Mouse (Mus musculus) frontal cortex, adult (tissue): ENCODE results near the gene Tinagl1.

ENCODE experiments used
- ATAC-seq: cut with Nextera tagmentation; 2 replicates; pipeline ENCODE4 v1.9.2; 2017; ENCODE audit warnings: mild to moderate bottlenecking, moderate library complexity, mixed read lengths; ENCODE audit not compliant: low TSS enrichment

The Tinagl1 gene

GRCm38 (mm10) chr4:130177536-130177935 is 2.6 kb upstream of the Tinagl1 start:
- no peak for ATAC-seq

- ATAC-seq, result no peak
These were observed 2.2 kb upstream of the Tinagl1 start for GRCm38 (mm10) chr4:130177087-130177486.

GRCm38 (mm10) chr4:130176156-130176720 is 1.3 kb upstream of the Tinagl1 start:
- ATAC-seq, result no peak

GRCm38 (mm10) chr4:130174335-130175031 is 439 bp downstream of the Tinagl1 start:
- ATAC-seq, result no peak

GRCm38 (mm10) chr4:130173911-130174311 is 1.0 kb downstream of the Tinagl1 start:
- ATAC-seq, result no peak

- ATAC-seq, result no peak
These were observed 1.7 kb downstream of the Tinagl1 start for GRCm38 (mm10) chr4:130173060-130173822.

GRCm38 (mm10) chr4:130171951-130172765 is 2.8 kb downstream of the Tinagl1 start:
- no peak for ATAC-seq

GRCm38 (mm10) chr4:130170362-130170761 is 4.6 kb downstream of the Tinagl1 start:
- no peak for ATAC-seq

GRCm38 (mm10) chr4:130169411-130169971 is 5.4 kb downstream of the Tinagl1 start:
- ATAC-seq, result no peak

- ATAC-seq, result peak; percentile 41; the same call in 1 of the 2 replicates
These were observed 6.4 kb downstream of the Tinagl1 start for GRCm38 (mm10) chr4:130168280-130169183.

- no peak for ATAC-seq
These were observed 7.1 kb downstream of the Tinagl1 start for GRCm38 (mm10) chr4:130167814-130168213.

- no peak for ATAC-seq
These were observed 7.6 kb downstream of the Tinagl1 start for GRCm38 (mm10) chr4:130167321-130167720.

- ATAC-seq, result no peak
These were observed 8.3 kb downstream of the Tinagl1 start for GRCm38 (mm10) chr4:130166592-130166991.

GRCm38 (mm10) chr4:130166061-130166460 is 8.9 kb downstream of the Tinagl1 start:
- no peak for ATAC-seq

GRCm38 (mm10) chr4:130164121-130164520 is 10.8 kb downstream of the Tinagl1 start:
- no peak for ATAC-seq

GRCm38 (mm10) chr4:130163391-130163861 is 11.5 kb downstream of the Tinagl1 start:
- ATAC-seq, result no peak

GRCm38 (mm10) chr4:130161349-130161748 is 13.6 kb downstream of the Tinagl1 start:
- no peak for ATAC-seq

GRCm38 (mm10) chr4:130156812-130157371 is 18.0 kb downstream of the Tinagl1 start:
- no peak for ATAC-seq

- no peak for ATAC-seq
These were observed 20.7 kb downstream of the Tinagl1 start for GRCm38 (mm10) chr4:130154250-130154649.

GRCm38 (mm10) chr4:130148405-130148804 is 26.5 kb downstream of the Tinagl1 start:
- ATAC-seq, result no peak
